Mouse (Mus musculus) neural tube, embryonic 15.5 days (tissue): ENCODE measurements at regions not wholly inside any gene's neighbourhood (a gene's known extent, or its start where the extent isn't known, plus 50 kb on each side); places are given as distances from the start of the nearest gene placed in this dataset.
"Not testable (repeated sequence)": the region's sequence is repeated elsewhere in the genome, so short reads cannot be mapped to it uniquely, and the experiment has no call there.

ENCODE experiments used
- ATAC-seq: fragments of 200-750 bp; cut with Nextera tagmentation; 2 replicates; pipeline ENCODE4 v1.8.0; 2017; ENCODE audit warnings: mild to moderate bottlenecking, moderate TSS enrichment, moderate library complexity; ENCODE audit not compliant: low FRiP score
- H3K27ac ChIP-seq: fragments of 300-500 bp; sonication (generic); replicated peaks from 2 replicates; pipeline ENCODE4 v1.5.1; 2015; ENCODE audit warnings: mild to moderate bottlenecking, inconsistent platforms
- H3K27me3 ChIP-seq: fragments of 300-500 bp; sonication (generic); replicated peaks from 2 replicates; pipeline ENCODE4 v1.6.1; 2015; ENCODE audit warnings: inconsistent platforms
- H3K36me3 ChIP-seq: fragments of 300-500 bp; sonication (generic); 2 replicates; pipeline ENCODE4 v1.6.1; 2015; ENCODE audit warnings: inconsistent platforms
- H3K4me1 ChIP-seq: fragments of 300-500 bp; sonication (generic); 2 replicates; pipeline ENCODE4 v1.6.1; 2015; ENCODE audit warnings: inconsistent platforms
- H3K4me2 ChIP-seq: fragments of 300-500 bp; sonication (generic); 2 replicates; pipeline ENCODE4 v1.6.1; 2015; ENCODE audit warnings: inconsistent platforms, mild to moderate bottlenecking, moderate library complexity
- H3K4me3 ChIP-seq: fragments of 300-500 bp; sonication (generic); replicated peaks from 2 replicates; pipeline ENCODE4 v1.5.1; 2015; ENCODE audit warnings: mild to moderate bottlenecking, inconsistent platforms
- H3K9ac ChIP-seq: fragments of 300-500 bp; sonication (generic); replicated peaks from 2 replicates; pipeline ENCODE4 v1.6.1; 2015; ENCODE audit warnings: mild to moderate bottlenecking, inconsistent platforms
- H3K9me3 ChIP-seq: fragments of 300-500 bp; sonication (generic); replicated peaks from 2 replicates; pipeline ENCODE4 v1.6.1; 2016; ENCODE audit warnings: inconsistent platforms
- WGBS: fragments of 180-500 bp; shearing (Covaris S2); methylation state at CpG from one replicate; pipeline ENCODE4 v1.1.7; 2015; ENCODE audit warnings: mixed read lengths; 5-methylcytosine and 5-hydroxymethylcytosine counted together

GRCm38 (mm10) chr6:107222602-107223001 lies 307.0 kb upstream of the Lrrn1 start:
- H3K4me3 ChIP-seq: no peak overlapping the region
- no peaks in the 10 kb centered on the region for H3K27me3 ChIP-seq
- no peak overlapping the region for H3K27ac ChIP-seq
- no peak overlapping the region for H3K4me2 ChIP-seq
- no peak overlapping the region for H3K9ac ChIP-seq
- ATAC-seq: no peak
- no peaks in the 10 kb centered on the region for H3K9me3 ChIP-seq
- WGBS: 62% methylated on average over 3 of the region's 3 CpGs
- H3K36me3 ChIP-seq: no peaks in the 10 kb centered on the region
- H3K4me1 ChIP-seq: no peaks in the 10 kb centered on the region

- not testable (repeated sequence) for H3K4me3 ChIP-seq, H3K27me3 ChIP-seq, H3K9ac ChIP-seq, ATAC-seq, H3K9me3 ChIP-seq, H3K27ac ChIP-seq, H3K4me2 ChIP-seq, H3K36me3 ChIP-seq, H3K4me1 ChIP-seq
- 87% methylated on average over 6 of the region's 6 CpGs for WGBS
Measured at GRCm38 (mm10) chr6:107229843-107230242, 299.7 kb upstream of the Lrrn1 start.

- H3K4me1 ChIP-seq: no peaks in the 10 kb centered on the region
- no peak for ATAC-seq
- H3K36me3 ChIP-seq: no peaks in the 10 kb centered on the region
Measured at GRCm38 (mm10) chr6:107237692-107238091, 291.9 kb upstream of the Lrrn1 start.

GRCm38 (mm10) chr6:107243981-107244380 lies 285.6 kb upstream of the Lrrn1 start:
- no peak overlapping the region for H3K4me2 ChIP-seq
- H3K27me3 ChIP-seq: no peaks in the 10 kb centered on the region
- H3K27ac ChIP-seq: no peak overlapping the region
- H3K4me1 ChIP-seq: no peaks in the 10 kb centered on the region
- no peak overlapping the region for H3K4me3 ChIP-seq
- 58% methylated on average over 3 of the region's 3 CpGs for WGBS
- no peaks in the 10 kb centered on the region for H3K9me3 ChIP-seq
- no peak for ATAC-seq
- H3K36me3 ChIP-seq: no peaks in the 10 kb centered on the region
- H3K9ac ChIP-seq: no peak overlapping the region

More at GRCm38 (mm10) chr6:107237692-107238091, 291.9 kb upstream of the Lrrn1 start:
- Histone ChIP-seq H3K4me2 (no peak overlapping the region), H3K9ac (no peak overlapping the region), H3K27me3 (no peaks in the 10 kb centered on the region), H3K9me3 (no peaks in the 10 kb centered on the region), H3K4me3 (no peak overlapping the region), H3K27ac (no peak overlapping the region)
- WGBS: 77% methylated on average over 3 of the region's 3 CpGs

GRCm38 (mm10) chr6:107280348-107280747 lies 249.2 kb upstream of the Lrrn1 start:
- H3K4me2 ChIP-seq: no peak overlapping the region
- H3K27me3 ChIP-seq: no peaks in the 10 kb centered on the region
- no peak overlapping the region for H3K4me3 ChIP-seq
- no peaks in the 10 kb centered on the region for H3K4me1 ChIP-seq
- 92% methylated on average over 15 of the region's 15 CpGs for WGBS
- H3K9me3 ChIP-seq: no peaks in the 10 kb centered on the region
- no peak overlapping the region for H3K9ac ChIP-seq
- no peak for ATAC-seq
- H3K36me3 ChIP-seq: no peaks in the 10 kb centered on the region
- H3K27ac ChIP-seq: no peak overlapping the region

- no peaks in the 10 kb centered on the region for H3K27me3 ChIP-seq
- H3K4me3 ChIP-seq: no peak overlapping the region
- H3K4me2 ChIP-seq: no peak overlapping the region
- ATAC-seq: no peak
- H3K4me1 ChIP-seq: no peaks in the 10 kb centered on the region
- WGBS: 72% methylated on average over 3 of the region's 3 CpGs
- no peak overlapping the region for H3K27ac ChIP-seq
- H3K9ac ChIP-seq: no peak overlapping the region
- no peaks in the 10 kb centered on the region for H3K9me3 ChIP-seq
- H3K36me3 ChIP-seq: no peaks in the 10 kb centered on the region
Measured at GRCm38 (mm10) chr6:107290850-107291249, 238.7 kb upstream of the Lrrn1 start.

GRCm38 (mm10) chr6:107303676-107304369 lies 225.7 kb upstream of the Lrrn1 start:
- Histone ChIP-seq H3K4me1 (no peaks in the 10 kb centered on the region), H3K36me3 (no peaks in the 10 kb centered on the region), H3K9me3 (no peaks in the 10 kb centered on the region), H3K9ac (no peak overlapping the region), H3K27me3 (no peaks in the 10 kb centered on the region), H3K4me2 (no peak overlapping the region), H3K27ac (no peak overlapping the region), H3K4me3 (no peak overlapping the region)
- no peak for ATAC-seq
- 95% methylated on average over 1 of the region's 1 CpGs for WGBS

- WGBS: 79% methylated on average over 1 of the region's 1 CpGs
- no peak for ATAC-seq
- H3K9me3 ChIP-seq: no peaks in the 10 kb centered on the region
- no peak overlapping the region for H3K4me2 ChIP-seq
- no peak overlapping the region for H3K27ac ChIP-seq
- no peaks in the 10 kb centered on the region for H3K36me3 ChIP-seq
- no peaks in the 10 kb centered on the region for H3K4me1 ChIP-seq
- H3K4me3 ChIP-seq: no peak overlapping the region
- no peaks in the 10 kb centered on the region for H3K27me3 ChIP-seq
- H3K9ac ChIP-seq: no peak overlapping the region
Measured at GRCm38 (mm10) chr6:107319565-107319964, 210.0 kb upstream of the Lrrn1 start.

GRCm38 (mm10) chr6:107350503-107350902 lies 179.1 kb upstream of the Lrrn1 start:
- Histone ChIP-seq H3K9me3 (no peaks in the 10 kb centered on the region), H3K9ac (no peak overlapping the region), H3K4me3 (no peak overlapping the region), H3K4me1 (no peaks in the 10 kb centered on the region), H3K4me2 (no peak overlapping the region), H3K36me3 (no peaks in the 10 kb centered on the region), H3K27ac (no peak overlapping the region), H3K27me3 (no peaks in the 10 kb centered on the region)
- no peak for ATAC-seq
- 60% methylated on average over 4 of the region's 4 CpGs for WGBS

- Histone ChIP-seq H3K9ac (no peak overlapping the region), H3K9me3 (no peaks in the 10 kb centered on the region), H3K4me2 (no peak overlapping the region), H3K36me3 (no peaks in the 10 kb centered on the region), H3K4me3 (no peak overlapping the region), H3K4me1 (no peaks in the 10 kb centered on the region), H3K27ac (no peak overlapping the region), H3K27me3 (no peaks in the 10 kb centered on the region)
- no peak for ATAC-seq
Measured at GRCm38 (mm10) chr6:107375274-107375673, 154.3 kb upstream of the Lrrn1 start.

- 89% methylated on average over 1 of the region's 1 CpGs for WGBS
- Histone ChIP-seq H3K4me2 (no peak overlapping the region), H3K4me3 (no peak overlapping the region), H3K27me3 (no peaks in the 10 kb centered on the region), H3K9ac (no peak overlapping the region), H3K36me3 (no peaks in the 10 kb centered on the region), H3K9me3 (no peaks in the 10 kb centered on the region), H3K27ac (no peak overlapping the region), H3K4me1 (no peaks in the 10 kb centered on the region)
- ATAC-seq: no peak
Measured at GRCm38 (mm10) chr6:107378489-107378888, 151.1 kb upstream of the Lrrn1 start.

- Histone ChIP-seq H3K27me3 (no peaks in the 10 kb centered on the region), H3K4me2 (no peak overlapping the region), H3K4me1 (no peaks in the 10 kb centered on the region), H3K36me3 (no peaks in the 10 kb centered on the region), H3K9ac (no peak overlapping the region), H3K4me3 (no peak overlapping the region), H3K9me3 (no peaks in the 10 kb centered on the region), H3K27ac (no peak overlapping the region)
- ATAC-seq: no peak
- 56% methylated on average over 1 of the region's 1 CpGs for WGBS
Measured at GRCm38 (mm10) chr6:107380621-107381020, 148.9 kb upstream of the Lrrn1 start.
